Mouse (Mus musculus) intestine, embryonic 16.5 days (tissue): Measurements from ENCODE around the gene Twf2. TPM values are rescaled to one million over a fixed set of nuclear protein-coding genes. Genes with fewer than 3 reads are reported as not detected.

ENCODE experiments used
- ATAC-seq: fragments of 200-750 bp; cut with Nextera tagmentation; 2 replicates; pipeline ENCODE4 v1.8.0; 2017; ENCODE audit warnings: moderate TSS enrichment, moderate library complexity
- H3K27ac ChIP-seq: fragments of 300-500 bp; sonication (generic); 2 replicates; pipeline ENCODE4 v1.5.1; 2014; ENCODE audit warnings: mild to moderate bottlenecking, low read length
- H3K27me3 ChIP-seq: fragments of 300-500 bp; sonication (generic); replicated peaks from 2 replicates; pipeline ENCODE4 v1.6.1; 2014; ENCODE audit warnings: low read length, control low read depth, mixed read lengths; ENCODE audit not compliant: control insufficient read depth, insufficient read depth
- H3K36me3 ChIP-seq: fragments of 300-500 bp; sonication (generic); 2 replicates; pipeline ENCODE4 v1.6.1; 2014; ENCODE audit warnings: low read length, control low read depth; ENCODE audit not compliant: control insufficient read depth, insufficient read depth
- H3K4me1 ChIP-seq: fragments of 300-500 bp; sonication (generic); 2 replicates; pipeline ENCODE4 v1.6.1; 2014; ENCODE audit warnings: low read length, control low read depth, mixed read lengths; ENCODE audit not compliant: control insufficient read depth, insufficient read depth
- H3K4me2 ChIP-seq: fragments of 300-500 bp; sonication (generic); 2 replicates; pipeline ENCODE4 v1.6.1; 2014; ENCODE audit warnings: low read depth, low read length, control low read depth
- H3K4me3 ChIP-seq: fragments of 300-500 bp; sonication (generic); 2 replicates; pipeline ENCODE4 v1.5.1; 2014; ENCODE audit warnings: mild to moderate bottlenecking, low read length
- H3K9ac ChIP-seq: fragments of 300-500 bp; sonication (generic); 2 replicates; pipeline ENCODE4 v1.6.1; 2014; ENCODE audit warnings: low read depth, low read length
- H3K9me3 ChIP-seq: fragments of 300-500 bp; sonication (generic); 2 replicates; pipeline ENCODE4 v1.6.1; 2016; ENCODE audit warnings: low read length, control low read depth; ENCODE audit not compliant: control insufficient read depth
- WGBS: fragments of 180-500 bp; shearing (Covaris S2); extraction: QIAGEN DNeasy Blood & Tissue Kit; methylation state at CpG from one replicate; pipeline ENCODE4 v1.1.7; 2014; 5-methylcytosine and 5-hydroxymethylcytosine counted together
- polyA plus RNA-seq: library from polyadenylated mRNA; unstranded; fragments of >200 nt; fragmentation: Nextera tagmentation; extraction: Ambion mirVana; gene quantifications from 2 replicates; pipeline ENCODE4 v1.2.1, GENCODE M21; 2015

Gene Twf2
- polyA plus RNA-seq, 1 experiment from 2014 or later, result 48.6 TPM

DNA sequence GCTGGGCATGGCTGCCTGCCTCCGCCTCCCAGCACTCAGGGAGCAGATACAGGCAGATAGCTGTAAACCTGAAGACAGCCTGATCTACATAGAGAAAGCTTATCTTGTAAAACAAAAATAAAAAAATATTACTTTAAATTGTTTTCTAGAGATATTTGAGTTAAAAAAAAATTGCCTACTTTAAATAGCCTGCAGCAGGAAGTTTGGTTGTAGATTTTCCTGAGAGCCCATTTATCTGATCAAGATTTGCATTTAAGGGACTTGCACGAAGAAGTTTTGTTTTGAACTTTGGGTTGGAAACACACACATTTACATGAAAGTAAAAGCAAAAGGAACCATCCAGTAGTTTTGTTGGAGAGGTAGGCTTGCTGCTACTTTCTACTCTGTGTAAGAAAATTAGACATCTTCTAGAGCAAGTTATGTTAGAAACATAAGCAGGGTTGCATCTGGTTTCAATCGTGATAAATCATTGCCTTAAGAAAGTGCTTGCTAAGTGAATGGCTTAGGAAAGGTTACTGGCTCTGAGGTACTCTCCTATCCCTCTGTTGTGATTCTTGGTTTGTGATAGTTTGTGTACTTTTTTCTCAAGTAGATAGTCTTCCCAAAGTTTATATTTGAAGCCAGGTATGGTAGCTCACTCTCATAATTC is 27.2 kb upstream of the Twf2 start:
- H3K4me2 ChIP-seq, result no peak overlapping the region
- 0 out of 2 replicates have a peak, but pooled peaks cover 4% of the 10 kb centered on the region for H3K36me3 ChIP-seq
- 58% methylated on average over 3 of the region's 3 CpGs for WGBS
- H3K4me3 ChIP-seq, result no peak overlapping the region
- no peaks in the 10 kb centered on the region for H3K27me3 ChIP-seq
- H3K27ac ChIP-seq, result no peak overlapping the region
- no peak for ATAC-seq
- peaks cover 32% of the 10 kb centered on the region for H3K4me1 ChIP-seq
- H3K9ac ChIP-seq, result no peak overlapping the region
- no peaks in the 10 kb centered on the region for H3K9me3 ChIP-seq

DNA sequence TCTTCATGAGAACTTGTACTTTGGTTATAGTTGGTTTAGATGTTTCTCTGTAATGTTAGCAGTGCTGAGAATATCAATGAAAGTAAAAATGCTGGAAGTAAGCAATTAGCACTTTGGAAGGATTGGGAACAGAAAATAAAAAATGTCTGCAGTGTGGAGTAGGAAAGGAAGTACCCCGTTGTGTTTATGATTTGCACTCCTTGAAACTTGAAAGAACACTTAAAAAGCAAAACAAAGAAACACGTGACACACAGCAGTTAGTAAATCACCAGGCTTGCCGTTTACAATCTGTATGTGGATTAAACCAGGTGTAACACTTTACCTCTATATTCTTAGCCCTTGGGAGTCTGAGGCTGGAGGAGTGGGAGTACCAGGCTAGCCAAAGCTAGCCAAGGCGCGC is 26.1 kb upstream of the Twf2 start:
- H3K9ac ChIP-seq, result no peak overlapping the region
- H3K9me3 ChIP-seq, result no peaks in the 10 kb centered on the region
- H3K4me3 ChIP-seq, result no peak overlapping the region
- no peaks in the 10 kb centered on the region for H3K27me3 ChIP-seq
- peaks cover 32% of the 10 kb centered on the region for H3K4me1 ChIP-seq
- H3K4me2 ChIP-seq, result no peak overlapping the region
- H3K27ac ChIP-seq, result no peak overlapping the region
- WGBS, result 67% methylated on average over 5 of the region's 5 CpGs
- peaks cover 7% of the 10 kb centered on the region; the same call in 1 of the 2 replicates for H3K36me3 ChIP-seq
- no peak for ATAC-seq

DNA sequence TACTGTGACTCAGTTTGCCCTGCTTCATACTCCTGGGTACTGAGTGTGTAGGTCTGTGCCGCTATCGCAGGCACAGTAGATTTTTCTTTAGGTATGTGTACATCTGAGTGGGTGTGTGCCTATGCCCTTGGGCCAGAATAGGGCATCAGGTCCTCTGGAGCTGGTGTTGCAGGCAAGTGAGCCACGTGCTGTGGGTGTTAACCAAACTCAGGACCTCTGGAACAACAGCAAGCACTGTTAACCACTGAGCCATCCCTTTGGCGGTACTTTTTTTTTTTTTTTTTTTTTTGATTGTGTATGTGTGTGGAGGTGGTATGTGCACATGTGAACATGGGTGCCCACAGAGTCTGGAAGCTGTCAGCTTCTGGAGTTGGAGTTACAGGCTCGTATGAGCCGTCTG is 25.1 kb upstream of the Twf2 start:
- no peak overlapping the region for H3K4me2 ChIP-seq
- H3K36me3 ChIP-seq, result peaks cover 7% of the 10 kb centered on the region
- 89% methylated on average over 6 of the region's 6 CpGs for WGBS
- H3K9me3 ChIP-seq, result no peaks in the 10 kb centered on the region
- ATAC-seq, result no peak
- no peaks in the 10 kb centered on the region for H3K27me3 ChIP-seq
- H3K9ac ChIP-seq, result no peak overlapping the region
- no peak overlapping the region for H3K4me3 ChIP-seq
- H3K4me1 ChIP-seq, result peaks cover 32% of the 10 kb centered on the region
- no peak overlapping the region for H3K27ac ChIP-seq

DNA sequence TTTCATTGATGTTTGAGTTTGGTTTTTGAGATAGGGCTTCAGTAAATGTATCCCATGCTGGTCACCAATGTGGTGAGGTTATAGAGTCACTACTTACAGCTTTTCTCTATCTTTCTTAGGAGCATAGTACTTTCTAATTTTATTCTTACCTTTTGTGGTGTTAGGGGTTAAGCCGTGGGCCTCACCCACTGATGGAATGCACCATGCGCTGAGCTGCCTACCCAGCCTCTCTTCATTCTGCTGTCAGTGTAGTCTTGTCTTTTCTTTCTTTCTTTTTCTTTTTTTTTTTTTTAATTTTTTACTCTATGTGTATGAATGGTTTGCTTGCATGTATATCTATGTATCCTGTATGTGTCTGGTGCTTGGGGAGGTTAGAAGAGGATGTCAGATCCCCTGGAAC is 23.5 kb upstream of the Twf2 start:
- H3K4me3 ChIP-seq, result no peak overlapping the region
- H3K4me2 ChIP-seq, result no peak overlapping the region
- H3K9me3 ChIP-seq, result no peaks in the 10 kb centered on the region
- no peak overlapping the region for H3K27ac ChIP-seq
- H3K4me1 ChIP-seq, result peaks cover 19% of the 10 kb centered on the region
- no peak for ATAC-seq
- peaks cover 10% of the 10 kb centered on the region for H3K36me3 ChIP-seq
- no peak overlapping the region for H3K9ac ChIP-seq
- no peaks in the 10 kb centered on the region for H3K27me3 ChIP-seq
- 84% methylated on average over 2 of the region's 2 CpGs for WGBS

DNA sequence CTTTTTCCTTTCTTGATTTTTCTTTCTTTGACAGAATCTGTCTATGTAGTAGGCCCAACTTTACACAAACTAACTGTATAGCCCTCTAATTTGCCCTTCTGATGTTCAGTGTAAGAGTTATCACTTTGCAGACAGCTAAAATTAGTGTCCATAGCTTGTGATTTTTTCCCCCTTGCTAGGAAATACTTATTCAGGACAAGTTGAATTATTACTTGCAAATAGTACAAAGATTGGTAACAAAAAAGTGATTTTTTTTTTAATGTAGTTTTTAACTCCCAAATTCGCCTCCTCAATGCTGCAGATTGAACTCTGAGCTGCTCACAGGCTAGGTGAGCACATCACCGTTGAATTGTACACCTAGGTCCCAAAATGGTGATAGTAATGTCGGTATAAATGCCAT is 22.9 kb upstream of the Twf2 start:
- 92% methylated on average over 3 of the region's 3 CpGs for WGBS
- peaks cover 15% of the 10 kb centered on the region for H3K36me3 ChIP-seq
- peaks cover 15% of the 10 kb centered on the region for H3K4me1 ChIP-seq

DNA sequence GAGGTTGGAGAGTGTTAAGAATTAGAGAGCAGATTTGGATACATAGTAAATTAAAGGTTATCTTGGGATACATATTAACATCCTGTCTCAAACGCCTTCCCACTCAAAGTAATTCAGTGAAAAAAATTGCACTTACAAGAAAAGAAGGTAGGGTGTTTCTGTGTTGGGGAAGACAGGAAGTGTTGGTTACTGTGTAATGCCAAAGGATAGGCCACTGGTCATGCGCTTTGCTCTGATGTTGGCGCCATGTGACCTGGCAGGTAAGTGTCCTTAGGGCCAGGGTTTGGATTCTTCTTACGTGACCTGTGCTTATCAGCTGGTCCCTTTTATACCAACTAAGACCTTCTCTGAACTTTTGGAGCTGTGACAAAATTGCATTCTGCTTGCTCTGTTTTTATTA is 20.8 kb upstream of the Twf2 start:
- ATAC-seq, result no peak

More for the DNA sequence above, 22.9 kb upstream of the Twf2 start:
- Histone ChIP-seq H3K27ac (no peak overlapping the region), H3K4me3 (no peak overlapping the region), H3K9ac (no peak overlapping the region), H3K4me2 (no peak overlapping the region), H3K9me3 (no peaks in the 10 kb centered on the region), H3K27me3 (no peaks in the 10 kb centered on the region)
- ATAC-seq, result no peak

DNA sequence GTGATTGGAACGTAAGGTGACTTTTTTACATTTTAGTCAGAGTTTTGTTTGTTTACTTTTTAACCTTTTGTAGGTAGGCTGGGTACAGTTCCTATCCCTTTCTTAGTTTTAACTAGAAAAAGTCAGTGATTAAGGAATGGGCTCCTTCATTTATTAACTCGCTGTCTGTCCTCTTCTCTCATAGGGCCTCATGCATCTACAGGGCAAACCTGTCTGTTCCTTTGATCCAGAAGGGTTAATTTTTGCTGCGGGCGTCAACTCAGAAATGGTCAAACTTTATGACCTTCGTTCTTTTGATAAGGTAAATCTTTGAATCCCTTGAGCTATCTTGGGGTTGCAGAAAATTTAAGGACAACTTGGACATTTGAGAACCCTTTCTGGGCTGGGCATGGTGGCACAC is 18.9 kb upstream of the Twf2 start:
- 71% methylated on average over 5 of the region's 5 CpGs for WGBS
- ATAC-seq, result no peak
- no peaks in the 10 kb centered on the region for H3K9me3 ChIP-seq

More for the DNA sequence above, 20.8 kb upstream of the Twf2 start:
- H3K9me3 ChIP-seq, result no peaks in the 10 kb centered on the region
- peaks cover 21% of the 10 kb centered on the region for H3K36me3 ChIP-seq
- no peak overlapping the region for H3K27ac ChIP-seq
- no peak overlapping the region for H3K4me2 ChIP-seq
- H3K4me1 ChIP-seq, result no peaks in the 10 kb centered on the region
- WGBS, result 88% methylated on average over 4 of the region's 4 CpGs
- H3K9ac ChIP-seq, result no peak overlapping the region
- no peaks in the 10 kb centered on the region for H3K27me3 ChIP-seq
- no peak overlapping the region for H3K4me3 ChIP-seq

DNA sequence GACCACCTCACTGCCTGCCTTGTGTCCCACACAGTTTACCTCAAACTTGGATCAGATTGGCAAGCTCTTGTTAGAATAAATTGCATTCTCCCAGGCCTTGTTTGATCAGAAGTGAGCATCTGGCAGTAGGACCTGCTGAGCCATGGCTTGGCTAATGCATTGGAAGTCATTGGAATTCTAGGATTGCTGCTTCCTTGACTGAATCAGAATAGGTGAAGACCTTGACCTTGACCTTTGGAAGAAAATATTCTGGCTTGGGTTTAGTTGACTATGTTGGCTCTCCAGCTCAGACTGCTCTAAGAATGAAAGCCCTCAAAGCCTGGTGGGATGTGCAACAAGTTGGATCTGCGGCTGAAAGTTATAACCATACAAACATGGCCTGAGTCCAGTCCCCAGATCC is 11.6 kb upstream of the Twf2 start:
- Histone ChIP-seq H3K4me1 (no peaks in the 10 kb centered on the region), H3K9me3 (no peaks in the 10 kb centered on the region), H3K27me3 (no peaks in the 10 kb centered on the region), H3K9ac (no peak overlapping the region), H3K4me3 (no peak overlapping the region), H3K4me2 (no peak overlapping the region), H3K36me3 (peaks cover 17% of the 10 kb centered on the region; the same call in 1 of the 2 replicates), H3K27ac (no peak overlapping the region)
- 100% methylated on average over 1 of the region's 1 CpGs for WGBS
- no peak for ATAC-seq

More for the DNA sequence above, 18.9 kb upstream of the Twf2 start:
- no peak overlapping the region for H3K4me2 ChIP-seq
- H3K36me3 ChIP-seq, result peaks cover 26% of the 10 kb centered on the region
- H3K27ac ChIP-seq, result no peak overlapping the region
- H3K4me1 ChIP-seq, result no peaks in the 10 kb centered on the region
- no peak overlapping the region for H3K4me3 ChIP-seq
- H3K9ac ChIP-seq, result no peak overlapping the region
- H3K27me3 ChIP-seq, result no peaks in the 10 kb centered on the region

DNA sequence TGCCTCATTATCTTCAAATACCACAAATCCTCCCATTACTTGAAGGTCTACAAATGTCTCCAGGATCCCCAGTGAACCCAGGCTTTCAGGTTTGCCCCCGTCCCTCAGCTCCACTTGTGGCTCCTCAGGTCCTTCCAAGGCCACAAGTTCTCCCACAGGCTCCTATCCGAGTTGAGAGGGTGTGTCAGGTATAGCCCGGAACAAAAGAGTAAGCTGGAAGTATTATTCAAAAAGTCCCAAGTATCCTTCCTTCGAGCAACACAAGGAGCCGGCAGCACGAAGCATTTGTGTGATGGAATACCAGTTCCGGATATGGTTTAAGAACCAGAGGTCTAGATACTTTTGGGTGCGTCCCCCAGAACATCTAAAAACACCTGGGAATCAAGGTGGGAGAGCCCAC is 10.9 kb upstream of the Twf2 start:
- Histone ChIP-seq H3K4me3 (no peak overlapping the region), H3K27me3 (no peaks in the 10 kb centered on the region), H3K4me1 (no peaks in the 10 kb centered on the region), H3K9ac (no peak overlapping the region), H3K4me2 (no peak overlapping the region), H3K9me3 (no peaks in the 10 kb centered on the region), H3K27ac (no peak overlapping the region), H3K36me3 (peaks cover 17% of the 10 kb centered on the region; the same call in 1 of the 2 replicates)
- ATAC-seq, result no peak
- 90% methylated on average over 8 of the region's 8 CpGs for WGBS

DNA sequence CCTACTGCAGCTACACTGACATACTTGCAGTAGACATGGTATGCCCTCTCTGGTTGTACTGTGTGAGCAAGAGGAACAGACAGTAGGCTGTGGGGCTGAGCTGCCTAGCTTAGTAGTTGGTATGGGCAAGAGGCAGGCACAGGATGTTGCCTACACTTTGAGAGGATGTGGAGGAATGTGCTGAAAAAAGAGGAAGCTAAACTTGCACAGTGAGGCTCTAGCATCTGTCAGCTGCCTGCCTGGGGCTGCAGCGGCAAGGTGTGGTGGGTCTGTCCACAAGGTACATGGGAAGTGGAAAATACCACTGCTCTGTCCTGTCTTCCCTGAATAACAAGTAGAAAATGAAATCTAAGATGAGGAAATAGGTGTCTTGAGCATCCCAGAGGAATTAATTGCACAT is 9.9 kb upstream of the Twf2 start:
- ATAC-seq, result no peak
- Histone ChIP-seq H3K9me3 (no peaks in the 10 kb centered on the region), H3K4me2 (no peak overlapping the region), H3K9ac (no peak overlapping the region), H3K4me3 (no peak overlapping the region), H3K4me1 (peaks cover 3% of the 10 kb centered on the region; the same call in 1 of the 2 replicates), H3K36me3 (peaks cover 11% of the 10 kb centered on the region; the same call in 1 of the 2 replicates), H3K27ac (no peak overlapping the region), H3K27me3 (no peaks in the 10 kb centered on the region)
- 81% methylated on average over 1 of the region's 1 CpGs for WGBS
